Mouse (Mus musculus) C2C12 (cell line): ENCODE results near the gene Baz2a. TPM values are rescaled to one million over a fixed set of nuclear protein-coding genes. Genes with fewer than 3 reads are reported as not detected.
A peak's percentile ranks its signal among the peaks of the same experiment; 100 is the strongest.

Experiments
- H3K27me3 ChIP-seq: one replicate; pipeline ENCODE4 v1.6.1; 2011; ENCODE audit not compliant: control insufficient read depth, insufficient read depth, insufficient read length
- H3K36me3 ChIP-seq: one replicate; pipeline ENCODE4 v1.6.1; 2011; ENCODE audit not compliant: control insufficient read depth, insufficient read depth
- H3K4me3 ChIP-seq: one replicate; pipeline ENCODE4 v1.5.1; 2011; ENCODE audit warnings: mild to moderate bottlenecking, control low read depth; ENCODE audit not compliant: poor library complexity, insufficient read depth, severe bottlenecking
- H3K79me2 ChIP-seq: one replicate; pipeline ENCODE4 v1.6.1; 2011; ENCODE audit not compliant: control insufficient read depth, insufficient read depth
- H3K79me3 ChIP-seq: one replicate; pipeline ENCODE4 v1.6.1; 2011; ENCODE audit warnings: low read depth, control low read depth
- H3ac ChIP-seq: one replicate; pipeline ENCODE3; 2011; ENCODE audit warnings: low read depth; ENCODE audit not compliant: control insufficient read depth, insufficient read length
- CEBPB ChIP-seq: IDR thresholded peaks from one replicate; pipeline ENCODE4 v1.6.1; 2011; ENCODE audit warnings: low read depth, mild to moderate bottlenecking, control low read depth, moderate library complexity
- CTCF ChIP-seq: IDR thresholded peaks from one replicate; pipeline ENCODE4 v1.5.1; 2011; ENCODE audit not compliant: control insufficient read depth, insufficient read depth, insufficient read length
- FOSL1 ChIP-seq: IDR thresholded peaks from one replicate; pipeline ENCODE4 v1.8.0; 2011; ENCODE audit warnings: mild to moderate bottlenecking, low read length; ENCODE audit not compliant: poor library complexity, insufficient read depth, severe bottlenecking
- MAX ChIP-seq: IDR thresholded peaks from one replicate; pipeline ENCODE4 v1.6.1; 2011; ENCODE audit warnings: mild to moderate bottlenecking, control low read depth
- MYOD1 ChIP-seq: IDR thresholded peaks from one replicate; pipeline ENCODE4 v1.6.1; 2011; ENCODE audit warnings: low read depth; ENCODE audit not compliant: control insufficient read depth, insufficient read length
- MYOG ChIP-seq: IDR thresholded peaks from one replicate; pipeline ENCODE4 v1.6.1; 2011; ENCODE audit not compliant: control insufficient read depth, insufficient read length; ENCODE audit errors: extremely low read depth
- USF1 ChIP-seq: IDR thresholded peaks from one replicate; pipeline ENCODE4 v1.6.1; 2011; ENCODE audit warnings: low read depth, mild to moderate bottlenecking, control low read depth, moderate library complexity
- polyA plus RNA-seq: library from polyadenylated mRNA; unstranded; fragments of >200 nt; fragmentation: generic; extraction: Trizol; gene quantifications from one replicate; pipeline ENCODE4 v1.2.1, GENCODE M21; 2012; ENCODE audit warnings: missing spikeins

The Baz2a gene
- polyA plus RNA-seq, 1 experiment = 8.2 TPM

DNA sequence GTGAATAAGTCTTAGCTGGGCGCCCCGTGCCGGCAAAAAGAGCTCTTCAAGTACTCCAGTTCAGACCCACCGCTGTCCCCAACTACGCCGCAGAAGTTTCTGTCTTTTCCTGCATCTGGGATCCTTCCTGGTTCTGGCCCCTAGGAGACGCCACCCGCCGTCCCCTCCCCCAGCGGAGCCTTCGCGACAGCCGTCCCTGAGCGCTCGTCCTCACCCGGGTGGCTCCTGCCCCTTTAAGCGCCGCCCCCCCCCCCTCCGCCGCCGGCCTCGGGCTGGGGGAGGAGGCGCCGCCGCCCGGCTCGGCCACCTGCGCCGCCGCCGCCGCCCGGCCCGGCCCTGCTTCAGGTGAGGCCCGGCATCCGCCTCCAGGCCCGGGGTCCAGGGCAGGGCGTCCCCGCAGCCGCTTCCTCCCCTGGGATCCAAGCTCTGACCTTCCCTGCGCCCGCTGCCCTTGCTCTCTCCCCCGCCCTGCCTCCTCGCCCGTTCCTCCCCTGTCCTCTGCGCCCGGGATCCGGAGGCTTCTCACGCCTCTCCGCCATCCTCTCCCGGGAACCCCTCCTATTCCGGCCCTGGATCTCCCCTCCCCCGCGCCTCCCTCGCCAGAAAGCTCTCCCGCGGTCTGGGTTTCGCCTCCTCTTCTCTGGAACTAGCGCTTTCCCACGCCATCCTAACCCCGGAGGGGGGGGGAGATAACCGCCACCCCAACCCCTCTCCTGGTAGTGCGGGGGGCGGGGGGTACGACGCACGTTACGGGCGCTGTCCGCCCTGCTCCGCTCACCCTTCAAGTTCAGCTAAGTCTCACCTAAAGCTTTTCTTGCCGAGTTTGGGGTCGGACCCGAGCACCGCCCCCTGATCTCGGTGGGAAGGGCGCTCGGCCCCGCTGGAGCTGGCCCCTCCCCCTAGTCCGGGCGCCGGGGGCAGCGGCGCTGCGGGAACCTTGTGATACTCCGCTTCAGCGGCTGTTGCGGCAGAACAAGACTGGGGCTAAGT, 1.4 kb downstream of the Baz2a start:
- no peaks in the 10 kb centered on the region for H3K27me3 ChIP-seq
- H3K4me3 ChIP-seq = peak overlapping the region; percentile 55
- peak overlapping the region; percentile 75 for H3ac ChIP-seq
- H3K79me3 ChIP-seq = peaks cover 8% of the 10 kb centered on the region
- TF ChIP-seq FOSL1 = no peak
- TF ChIP-seq MYOG = no peak
- no peak for TF ChIP-seq CEBPB
- TF ChIP-seq MYOD1 = no peak
- no peak for TF ChIP-seq MAX
- peak; percentile 44 for TF ChIP-seq CTCF
- no peak for TF ChIP-seq USF1
- H3K36me3 ChIP-seq = peaks cover 30% of the 10 kb centered on the region
- peaks cover 23% of the 10 kb centered on the region for H3K79me2 ChIP-seq

DNA sequence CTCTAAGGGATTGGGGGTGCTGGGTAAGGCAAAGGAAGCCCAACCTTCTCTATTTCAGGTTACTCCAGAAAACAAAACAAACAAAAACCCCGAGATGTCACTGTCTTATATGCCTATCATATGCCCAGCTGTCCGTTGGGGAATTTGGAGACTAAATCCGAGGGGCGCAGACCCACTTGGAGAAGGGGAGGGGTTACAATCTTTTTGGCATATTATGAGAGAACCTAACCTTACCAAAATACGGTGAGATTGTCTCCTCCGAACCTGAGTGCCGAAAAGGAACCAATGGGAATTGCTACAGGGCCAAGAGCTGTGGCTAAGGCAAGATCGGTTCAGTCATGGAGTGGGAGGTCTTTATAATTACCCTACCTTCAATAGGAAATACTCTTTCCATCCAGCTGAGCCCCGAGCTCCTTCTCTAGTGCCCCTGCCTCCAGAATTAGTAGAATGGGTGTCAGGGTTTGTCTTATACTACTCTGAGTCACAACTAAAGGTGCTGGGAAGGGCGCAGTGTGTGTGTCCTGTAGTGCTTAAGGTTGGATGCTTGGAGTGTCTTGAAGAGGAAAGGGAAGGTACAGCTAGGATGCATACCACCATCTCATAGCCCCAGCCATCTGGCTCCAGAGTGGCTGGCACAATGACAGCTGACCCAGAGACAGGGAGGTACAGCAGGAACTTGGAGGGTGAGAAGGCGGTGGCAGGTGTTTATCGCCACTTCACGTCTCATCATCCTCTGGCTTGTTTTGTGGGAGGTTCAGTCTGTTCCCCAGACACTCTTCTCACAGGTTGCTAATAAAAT, 2.3 kb downstream of the Baz2a start:
- no peak for TF ChIP-seq USF1
- no peak for TF ChIP-seq CTCF
- no peak for TF ChIP-seq FOSL1
- no peak for TF ChIP-seq CEBPB
- TF ChIP-seq MYOG = no peak
- TF ChIP-seq MAX = no peak
- TF ChIP-seq MYOD1 = peak; percentile 3
- H3K79me2 ChIP-seq = peaks cover 24% of the 10 kb centered on the region

DNA sequence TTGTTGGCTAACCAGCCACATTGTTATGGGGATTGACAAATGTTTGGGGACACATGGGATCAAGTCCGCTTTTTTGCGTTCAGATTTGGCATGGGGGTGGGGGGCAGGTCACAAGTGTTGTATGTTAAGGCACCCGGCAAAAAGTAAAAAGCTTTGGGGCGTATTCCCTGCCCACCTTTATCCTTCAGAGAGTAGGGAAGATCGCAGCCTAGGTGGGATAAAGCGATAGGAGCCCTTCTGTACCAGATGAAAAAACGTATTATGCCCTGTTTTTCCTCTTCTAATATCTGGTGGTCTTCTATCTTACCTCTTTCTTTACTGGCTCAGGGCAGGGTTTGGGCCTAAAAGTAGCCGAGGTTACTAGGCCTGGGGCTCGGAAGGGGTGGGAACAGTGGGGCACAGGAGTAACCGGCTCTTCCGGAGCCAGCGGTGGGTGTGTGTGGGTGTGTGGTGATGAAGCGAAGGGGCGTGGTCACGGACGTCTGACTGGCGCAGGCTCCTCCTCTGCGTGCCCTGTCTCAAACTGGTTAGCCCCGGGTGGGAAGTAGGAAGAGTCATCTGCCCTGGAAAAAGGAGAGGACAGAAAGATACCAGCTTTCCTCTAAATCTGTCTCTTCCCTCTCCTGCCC, 3.1 kb downstream of the Baz2a start:
- H3K4me3 ChIP-seq = no peak overlapping the region

More for the DNA sequence above, 2.3 kb downstream of the Baz2a start:
- H3K4me3 ChIP-seq = peak overlapping the region; percentile 55
- H3ac ChIP-seq = peak overlapping the region; percentile 67
- peaks cover 13% of the 10 kb centered on the region for H3K79me3 ChIP-seq
- H3K27me3 ChIP-seq = no peaks in the 10 kb centered on the region
- H3K36me3 ChIP-seq = peaks cover 21% of the 10 kb centered on the region

DNA sequence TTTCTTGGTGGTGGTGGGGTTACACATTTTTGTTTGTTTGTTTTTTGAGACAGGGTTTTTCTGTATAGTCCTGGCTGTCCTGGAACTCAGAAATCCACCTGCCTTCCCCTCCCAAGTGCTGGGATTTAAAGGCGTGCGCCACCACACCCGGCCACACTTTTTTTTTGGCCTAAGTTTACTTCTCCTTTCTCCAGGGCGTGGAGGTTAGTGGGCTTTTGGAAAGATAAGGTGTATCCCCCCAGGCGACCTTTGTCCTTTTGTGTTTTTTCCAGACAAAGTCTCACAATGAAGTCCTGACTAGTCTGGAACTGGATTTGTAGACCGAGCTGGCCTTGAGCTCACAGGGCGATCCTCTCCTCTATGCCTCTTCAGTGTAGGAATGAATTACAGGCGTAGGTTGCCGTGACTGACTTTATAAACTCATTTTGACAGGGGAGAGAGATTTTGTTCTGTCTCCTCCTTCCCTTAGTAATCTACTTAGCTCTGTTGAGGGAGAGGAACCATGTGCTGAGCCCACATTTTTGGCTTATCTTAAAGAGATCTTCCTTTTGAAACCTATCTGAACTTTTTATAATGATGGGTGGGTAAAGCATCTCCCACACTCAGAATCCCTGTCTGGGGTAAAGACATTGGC, 3.7 kb downstream of the Baz2a start:
- Histone ChIP-seq H3K27me3 (no peaks in the 10 kb centered on the region), H3K4me3 (no peak overlapping the region), H3ac (no peak overlapping the region), H3K79me3 (peaks cover 23% of the 10 kb centered on the region), H3K36me3 (peaks cover 7% of the 10 kb centered on the region), H3K79me2 (peaks cover 38% of the 10 kb centered on the region)
- no peak for TF ChIP-seq MYOG
- no peak for TF ChIP-seq MYOD1
- TF ChIP-seq FOSL1 = no peak
- TF ChIP-seq CEBPB = no peak
- no peak for TF ChIP-seq USF1
- TF ChIP-seq CTCF = no peak
- no peak for TF ChIP-seq MAX

More for the DNA sequence above, 3.1 kb downstream of the Baz2a start:
- Histone ChIP-seq H3K79me3 (peaks cover 17% of the 10 kb centered on the region), H3K27me3 (no peaks in the 10 kb centered on the region), H3ac (no peak overlapping the region), H3K36me3 (peaks cover 13% of the 10 kb centered on the region), H3K79me2 (peaks cover 31% of the 10 kb centered on the region)
- TF ChIP-seq MAX = no peak
- no peak for TF ChIP-seq CEBPB
- TF ChIP-seq MYOD1 = no peak
- TF ChIP-seq FOSL1 = no peak
- TF ChIP-seq CTCF = no peak
- no peak for TF ChIP-seq USF1
- TF ChIP-seq MYOG = no peak

DNA sequence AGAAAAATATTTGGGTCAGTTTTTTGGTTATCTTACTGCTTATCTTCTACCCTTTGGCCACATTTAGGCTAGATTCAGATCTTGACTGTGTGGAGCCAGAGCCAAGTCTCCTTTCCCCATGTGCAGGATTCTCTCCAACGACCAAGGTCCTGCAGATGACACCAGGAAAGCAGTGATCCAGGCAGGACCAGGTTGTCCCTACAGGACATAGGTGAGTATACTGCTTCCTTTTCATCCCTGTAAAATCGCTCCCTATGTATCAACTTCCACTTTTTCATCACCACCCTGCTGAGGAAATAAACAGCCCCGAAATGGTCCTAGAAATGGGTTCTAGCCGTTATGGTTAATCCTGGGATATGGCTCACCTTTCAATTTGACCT, 4.9 kb downstream of the Baz2a start:
- peaks cover 5% of the 10 kb centered on the region for H3K36me3 ChIP-seq
- H3K79me2 ChIP-seq = peaks cover 50% of the 10 kb centered on the region
- TF ChIP-seq CTCF (no peak), USF1 (no peak), MYOG (no peak), FOSL1 (no peak), MAX (no peak), CEBPB (no peak), MYOD1 (no peak)
- H3K4me3 ChIP-seq = peak overlapping the region; percentile 89
- H3K27me3 ChIP-seq = no peaks in the 10 kb centered on the region
- peaks cover 34% of the 10 kb centered on the region for H3K79me3 ChIP-seq
- H3ac ChIP-seq = peak overlapping the region; percentile 24
